Mouse (Mus musculus) c-Kit-positive CD71-negative TER-119-negative erythroid progenitor cells, embryonic 14.5 days (primary cell): ENCODE measurements at regions not wholly inside any gene's neighbourhood (a gene's known extent, or its start where the extent isn't known, plus 50 kb on each side); places are given as distances from the start of the nearest gene placed in this dataset.

ENCODE experiments used
- DNase-seq: peaks from one replicate; pipeline ENCODE4 v3.0.0-alpha.2; 2013; ENCODE audit warnings: low read depth

- no peak for DNase-seq
Observed at GRCm38 (mm10) chr19:22047657-22048056, 91.2 kb upstream of the Trpm3 start.

- no peak for DNase-seq
Observed at GRCm38 (mm10) chr19:22066302-22066701, 72.5 kb upstream of the Trpm3 start.

GRCm38 (mm10) chr19:22070246-22071030 lies 68.4 kb upstream of the Trpm3 start:
- DNase-seq = no peak

- DNase-seq = no peak
Observed at GRCm38 (mm10) chr19:22071701-22072100, 67.1 kb upstream of the Trpm3 start.

- no peak for DNase-seq
Observed at GRCm38 (mm10) chr19:22074042-22074441, 64.8 kb upstream of the Trpm3 start.

GRCm38 (mm10) chr19:22081448-22081847 lies 57.4 kb upstream of the Trpm3 start:
- no peak for DNase-seq
